Mouse (Mus musculus): ENCODE data around the gene Bend5. TPM values are rescaled to one million over a fixed set of nuclear protein-coding genes. Genes with fewer than 3 reads are reported as not detected.

The Bend5 gene
- total and polyA plus RNA-seq, 3 experiments: not detected

DNA sequence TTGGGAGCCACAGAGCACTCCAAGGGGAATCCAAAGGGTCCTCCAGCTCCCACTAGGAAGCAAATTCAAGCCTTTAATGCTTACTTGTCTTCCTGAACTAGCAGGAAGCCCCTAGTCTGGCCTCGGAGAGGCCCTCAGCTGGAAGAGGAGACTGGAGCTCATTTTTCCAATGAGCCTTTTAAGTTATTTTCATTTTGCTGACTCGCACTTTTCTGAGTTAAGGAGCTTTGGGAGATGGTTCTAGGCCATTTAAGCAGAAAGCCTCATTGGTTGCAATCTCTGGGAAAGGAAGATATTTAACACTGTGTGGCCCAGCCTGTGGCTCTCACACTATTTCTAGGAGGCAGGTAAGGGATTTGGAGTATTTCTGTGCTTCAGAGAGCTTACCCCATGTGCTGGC is 55.0 kb downstream of the Bend5 start:
- no peaks in the 10 kb centered on the region for H3K27me3 ChIP-seq (ENCODE audit: control insufficient read depth in 1 of 2, insufficient read depth in 2 of 2, low read length in 2 of 2)

DNA sequence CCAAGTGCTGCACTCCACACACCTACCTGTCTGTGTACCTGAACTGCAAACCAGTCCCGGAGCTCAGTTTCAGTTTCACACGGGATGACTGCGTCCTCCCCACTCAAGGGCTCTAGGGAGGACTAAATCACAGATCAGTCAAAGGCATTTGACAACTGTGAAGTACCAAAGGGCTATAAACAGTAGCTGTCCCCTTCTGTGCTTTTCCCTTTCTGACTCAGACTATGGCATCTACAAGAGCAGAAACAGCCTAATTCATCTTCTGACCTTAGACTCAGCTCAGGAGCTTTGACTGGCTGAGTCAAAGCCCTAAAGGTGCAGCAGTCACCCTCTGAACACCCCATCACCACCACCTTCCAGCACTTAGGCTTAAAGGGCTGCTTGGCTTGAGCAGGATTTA is 56.9 kb downstream of the Bend5 start:
- Histone ChIP-seq H3K27me3 (ENCODE audit: control insufficient read depth in 1 of 2, insufficient read depth in 2 of 2, low read length in 2 of 2) (no peaks in the 10 kb centered on the region), H3K9ac (ENCODE audit: control insufficient read depth, low read depth, low read length, poor library complexity, severe bottlenecking) (no peak overlapping the region), H3K79me2 (ENCODE audit: control insufficient read depth, insufficient read depth, low read length, poor library complexity) (no peaks in the 10 kb centered on the region), H3K4me1 (ENCODE audit: control insufficient read depth in 1 of 2, insufficient read depth in 2 of 2, low read length in 2 of 2) (no peaks in the 10 kb centered on the region), H3K9me3 (replicated peaks; ENCODE audit: insufficient read depth, low read length) (no peaks in the 10 kb centered on the region), H3K27ac (ENCODE audit: control insufficient read depth, low read depth, low read length) (no peak overlapping the region), H3K36me3 (ENCODE audit: control insufficient read depth in 1 of 2, insufficient read depth in 2 of 2, low read length in 2 of 2) (no peaks in the 10 kb centered on the region), H3K4me3 (ENCODE audit: control insufficient read depth in 1 of 2, insufficient read depth in 1 of 2, low read depth in 2 of 2, low read length in 2 of 2) (no peak overlapping the region)
- TF ChIP-seq MAX (IDR thresholded peaks at IDR 0.05; ENCODE audit: low read length): no peak
- TF ChIP-seq ZC3H11A (IDR thresholded peaks at IDR 0.05; ENCODE audit: low read depth, low read length): no peak
- no peak for TF ChIP-seq UBTF (IDR thresholded peaks at IDR 0.05; ENCODE audit: borderline replicate concordance, insufficient read depth, low read depth, low read length)
- no peak for TF ChIP-seq CTCF (IDR thresholded peaks at IDR 0.05 in 2 of 3, conservative IDR thresholded peaks at IDR 0.05 in 1 of 3; ENCODE audit: control insufficient read depth in 1 of 3, insufficient read depth in 1 of 3, low read depth in 2 of 3, low read length in 3 of 3, poor library complexity in 1 of 3, severe bottlenecking in 1 of 3)
- TF ChIP-seq MEF2A (IDR thresholded peaks at IDR 0.05; ENCODE audit: extremely low read depth, insufficient replicate concordance, low read depth, low read length, poor library complexity, severe bottlenecking): no peak
- TF ChIP-seq TCF12 (IDR thresholded peaks at IDR 0.05; ENCODE audit: low read depth, low read length): no peak
- TF ChIP-seq TBP (IDR thresholded peaks at IDR 0.05; ENCODE audit: low read depth, low read length): no peak
- no peak for TF ChIP-seq ZMIZ1 (IDR thresholded peaks at IDR 0.05; ENCODE audit: low read depth, low read length)
- TF ChIP-seq NRF1 (IDR thresholded peaks at IDR 0.05; ENCODE audit: insufficient read depth, low read depth, low read length, poor library complexity, severe bottlenecking): no peak
- no peak for TF ChIP-seq POLR2AphosphoS2 (IDR thresholded peaks at IDR 0.05; ENCODE audit: low read length)
- DNase-seq (ENCODE audit: low read depth, low spot score): no peak

More for the DNA sequence above, 55.0 kb downstream of the Bend5 start:
- no peak for TF ChIP-seq E2F4 (IDR thresholded peaks at IDR 0.05; ENCODE audit: borderline replicate concordance, low read depth, low read length)
- no peak for TF ChIP-seq SIN3A (IDR thresholded peaks at IDR 0.05; ENCODE audit: low read length)
- no peak overlapping the region for H3K9ac ChIP-seq (ENCODE audit: control insufficient read depth, low read depth, low read length, poor library complexity, severe bottlenecking)
- H3K27ac ChIP-seq (ENCODE audit: control insufficient read depth, low read depth, low read length): no peak overlapping the region
- DNase-seq (ENCODE audit: low read depth, low spot score): no peak
- no peak overlapping the region for H3K4me3 ChIP-seq (ENCODE audit: control insufficient read depth in 1 of 2, insufficient read depth in 1 of 2, low read depth in 2 of 2, low read length in 2 of 2)
- H3K36me3 ChIP-seq (ENCODE audit: control insufficient read depth in 1 of 2, insufficient read depth in 2 of 2, low read length in 2 of 2): no peaks in the 10 kb centered on the region
- H3K4me1 ChIP-seq (ENCODE audit: control insufficient read depth in 1 of 2, insufficient read depth in 2 of 2, low read length in 2 of 2): no peaks in the 10 kb centered on the region
- no peaks in the 10 kb centered on the region for H3K79me2 ChIP-seq (ENCODE audit: control insufficient read depth, insufficient read depth, low read length, poor library complexity)
- H3K9me3 ChIP-seq (replicated peaks; ENCODE audit: insufficient read depth, low read length): no peaks in the 10 kb centered on the region

- TF ChIP-seq MEF2A (IDR thresholded peaks at IDR 0.05; ENCODE audit: extremely low read depth, insufficient replicate concordance, low read depth, low read length, poor library complexity, severe bottlenecking) (no peak), CTCF (IDR thresholded peaks at IDR 0.05 in 2 of 3, conservative IDR thresholded peaks at IDR 0.05 in 1 of 3; ENCODE audit: control insufficient read depth in 1 of 3, insufficient read depth in 1 of 3, low read depth in 2 of 3, low read length in 3 of 3, poor library complexity in 1 of 3, severe bottlenecking in 1 of 3) (no peak), ZNF384 (IDR thresholded peaks at IDR 0.05; ENCODE audit: low read depth, low read length) (no peak), ZKSCAN1 (IDR thresholded peaks at IDR 0.05; ENCODE audit: low read depth, low read length) (no peak), GATA1 (IDR thresholded peaks at IDR 0.05; ENCODE audit: low read depth, low read length) (no peak), SIN3A (IDR thresholded peaks at IDR 0.05; ENCODE audit: low read length) (no peak), SMC3 (IDR thresholded peaks at IDR 0.05; ENCODE audit: low read depth, low read length) (no peak), TCF12 (IDR thresholded peaks at IDR 0.05; ENCODE audit: low read depth, low read length) (no peak), RAD21 (IDR thresholded peaks at IDR 0.05; ENCODE audit: low read depth, low read length) (no peak), MYB (IDR thresholded peaks at IDR 0.05; ENCODE audit: low read depth, low read length) (no peak), JUND (IDR thresholded peaks at IDR 0.05; ENCODE audit: low read depth, low read length) (no peak), E2F4 (IDR thresholded peaks at IDR 0.05; ENCODE audit: borderline replicate concordance, low read depth, low read length) (no peak)
- no peak overlapping the region for H3K4me3 ChIP-seq (ENCODE audit: control insufficient read depth in 1 of 2, insufficient read depth in 1 of 2, low read depth in 2 of 2, low read length in 2 of 2)
- no peaks in the 10 kb centered on the region for H3K36me3 ChIP-seq (ENCODE audit: control insufficient read depth in 1 of 2, insufficient read depth in 2 of 2, low read length in 2 of 2)
- H3K4me1 ChIP-seq (ENCODE audit: control insufficient read depth in 1 of 2, insufficient read depth in 2 of 2, low read length in 2 of 2): no peaks in the 10 kb centered on the region
- H3K27ac ChIP-seq (ENCODE audit: control insufficient read depth, low read depth, low read length): no peak overlapping the region
- no peak for DNase-seq (ENCODE audit: low read depth, low spot score)
- no peaks in the 10 kb centered on the region for H3K9me3 ChIP-seq (replicated peaks; ENCODE audit: insufficient read depth, low read length)
- H3K79me2 ChIP-seq (ENCODE audit: control insufficient read depth, insufficient read depth, low read length, poor library complexity): no peaks in the 10 kb centered on the region
- no peaks in the 10 kb centered on the region for H3K27me3 ChIP-seq (ENCODE audit: control insufficient read depth in 1 of 2, insufficient read depth in 2 of 2, low read length in 2 of 2)
- no peak overlapping the region for H3K9ac ChIP-seq (ENCODE audit: control insufficient read depth, low read depth, low read length, poor library complexity, severe bottlenecking)
Measured at GRCm38 (mm10) chr4:111472511-111472910, 57.7 kb downstream of the Bend5 start.
